Mouse (Mus musculus) left cerebral cortex, postnatal 25 days (tissue): ENCODE data around the gene AV320801. TPM values are rescaled to one million over a fixed set of nuclear protein-coding genes. Genes with fewer than 3 reads are reported as not detected.
"Not testable (repeated sequence)": the region's sequence is repeated elsewhere in the genome, so short reads cannot be mapped to it uniquely, and the experiment has no call there.

Experiments
- DNase-seq, 2 experiments: peaks; one replicate each; pipeline ENCODE4 v3.0.0; 2022; ENCODE audit warnings: low spot score in 2 of 2, mixed read lengths in 1 of 2
- intact Hi-C: fragments of 180-260 bp; cut with DNase I; formaldehyde crosslinking; loops from one replicate; pipeline ENCODE4 v1.15.1; 2025
- total RNA-seq, 2 experiments: library from RNA; stranded (reverse); gene quantifications; 2 replicates each; pipeline ENCODE4 v1.2.3; 2021

Gene AV320801
- total RNA-seq: not detected

GRCm38 (mm10) chrX:135494288-135494687 is at the start of gene AV320801:
TSS of gene AV320801 (plus strand) at chrX:135494588.
- intact Hi-C loops, DNase-seq: not testable (repeated sequence)

- DNase-seq, intact Hi-C loops: not testable (repeated sequence)
Observed at GRCm38 (mm10) chrX:135464160-135464559, 30.2 kb upstream of the AV320801 start.

- DNase-seq, intact Hi-C loops: not testable (repeated sequence)
Observed at GRCm38 (mm10) chrX:135481902-135482301, 12.5 kb upstream of the AV320801 start.

GRCm38 (mm10) chrX:135483183-135483582 is 11.2 kb upstream of the AV320801 start:
- DNase-seq, intact Hi-C loops: not testable (repeated sequence)

Other genes with a start within 250 kb of the AV320801 start
- not detected for gene Pramel3, start 192.3 kb upstream of the AV320801 start, total RNA-seq
- not detected for gene Gm5128, start 121.3 kb upstream of the AV320801 start, total RNA-seq
- gene Gm7903, start 60.8 kb upstream of the AV320801 start, total RNA-seq: not detected
- gene Nxf7, start 104.2 kb downstream of the AV320801 start, total RNA-seq: 1 to 10 TPM; 2.6 to 3.0 TPM
- not detected for gene Prame, start 133.1 kb downstream of the AV320801 start, total RNA-seq
- not detected for gene Tcp11x2, start 199.2 kb downstream of the AV320801 start, total RNA-seq
- not detected for gene Tmsb15a, start 230.7 kb downstream of the AV320801 start, total RNA-seq
- 10 to 100 TPM; 29.2 to 32.7 TPM for gene Armcx5, start 248.1 kb downstream of the AV320801 start, total RNA-seq
- gene Gprasp1, start 248.1 kb downstream of the AV320801 start, total RNA-seq: 100 to 1,000 TPM; 334 to 352 TPM